Mouse (Mus musculus) layer of hippocampus, adult 6 months (tissue): ENCODE measurements around the gene 4930474N05Rik. TPM values are rescaled to one million over a fixed set of nuclear protein-coding genes. Genes with fewer than 3 reads are reported as not detected.

Experiments
- long read RNA-seq, 2 experiments: library from polyadenylated mRNA; unstranded; transcript quantifications; one replicate each; pipeline ENCODE4 v2.0.0; 2019 to 2020
- polyA plus RNA-seq: library from polyadenylated mRNA; unstranded; fragments of <200 nt; fragmentation: Nextera tagmentation; gene quantifications from 2 replicates; pipeline ENCODE4 v1.2.3, GENCODE M21; 2021

4930474N05Rik gene
- polyA plus RNA-seq, result not detected in 2 replicates
- long read RNA-seq, experiment 1, result 0 reads
- long read RNA-seq, experiment 2, result 0 reads

GRCm38 (mm10) chr14:36094617-36095016, at the start of gene 4930474N05Rik:
TSS of gene 4930474N05Rik (plus strand) at chr14:36094917.

